Mouse (Mus musculus) C2C12 (cell line): ENCODE data around the gene Slc16a6.

Source experiments
- CTCF ChIP-seq: IDR thresholded peaks from one replicate; pipeline ENCODE4 v1.5.1; 2011; ENCODE audit not compliant: control insufficient read depth, insufficient read depth, insufficient read length
- MYOG ChIP-seq: IDR thresholded peaks from one replicate; pipeline ENCODE4 v1.6.1; 2011; ENCODE audit not compliant: control insufficient read depth, insufficient read length; ENCODE audit errors: extremely low read depth
- USF1 ChIP-seq: IDR thresholded peaks from one replicate; pipeline ENCODE4 v1.6.1; 2011; ENCODE audit warnings: low read depth, mild to moderate bottlenecking, control low read depth, moderate library complexity

DNA sequence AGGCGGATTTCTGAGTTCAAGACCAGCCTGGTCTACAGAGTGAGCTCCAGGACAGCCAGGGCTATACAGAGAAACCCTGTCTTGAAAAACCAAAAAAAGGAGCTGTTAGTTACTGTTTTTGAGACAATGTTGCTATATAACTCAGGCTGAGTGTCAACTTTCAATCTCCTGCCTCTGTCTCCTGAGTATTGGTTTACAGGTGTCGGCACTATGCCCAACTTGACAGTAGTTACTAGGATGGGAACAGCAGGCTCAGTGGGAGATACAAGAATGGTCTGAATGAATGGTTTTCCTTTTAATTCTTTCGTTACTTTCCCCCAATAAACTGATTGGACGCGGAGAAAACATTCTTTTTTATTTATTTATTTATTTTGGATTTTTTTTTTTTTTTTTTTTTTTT is 46.0 kb downstream of the Slc16a6 start:
- TF ChIP-seq USF1: no peak
- no peak for TF ChIP-seq CTCF
- no peak for TF ChIP-seq MYOG
